Mouse (Mus musculus) frontal cortex, adult 2 months (tissue): ENCODE data around the gene Ly75. TPM values are rescaled to one million over a fixed set of nuclear protein-coding genes. Genes with fewer than 3 reads are reported as not detected.
A peak's percentile ranks its signal among the peaks of the same experiment; 100 is the strongest.

Experiments
- DNase-seq, 2 experiments: peaks; one replicate each; pipeline ENCODE4 v3.0.0; 2022; ENCODE audit warnings: low spot score in 1 of 2; ENCODE audit errors: extremely low spot score in 1 of 2
- polyA plus RNA-seq: library from polyadenylated mRNA; depleted of rRNA; stranded (reverse); fragments of >200 nt; gene quantifications from 2 replicates; pipeline ENCODE4 v1.2.3, GENCODE M21; 2012; rRNA removed

The Ly75 gene
- polyA plus RNA-seq, result 1.0 and 1.1 TPM in 2 replicates

- peak in 1 of 2 experiments; percentile 40 for DNase-seq
Observed at GRCm38 (mm10) chr2:60382858-60383669, at the start of gene Ly75. Ly75 (minus strand) TSS chr2:60383303.

GRCm38 (mm10) chr2:60430315-60431021 is 47.4 kb upstream of the Ly75 start:
- DNase-seq, result no peak

GRCm38 (mm10) chr2:60418075-60418474 is 35.0 kb upstream of the Ly75 start:
- DNase-seq, result peak; percentile 32 to 91

- no peak for DNase-seq
Observed at GRCm38 (mm10) chr2:60414334-60414733, 31.2 kb upstream of the Ly75 start.

- peak; percentile 8 to 41 for DNase-seq
Observed at GRCm38 (mm10) chr2:60413006-60413650, 30.0 kb upstream of the Ly75 start.

- DNase-seq, result no peak
Observed at GRCm38 (mm10) chr2:60411181-60411580, 28.1 kb upstream of the Ly75 start.

- no peak for DNase-seq
Observed at GRCm38 (mm10) chr2:60409989-60410763, 27.1 kb upstream of the Ly75 start.

- DNase-seq, result no peak
Observed at GRCm38 (mm10) chr2:60409194-60409593, 26.1 kb upstream of the Ly75 start.

GRCm38 (mm10) chr2:60407387-60407786 is 24.3 kb upstream of the Ly75 start:
- DNase-seq, result no peak

GRCm38 (mm10) chr2:60405431-60405830 is 22.3 kb upstream of the Ly75 start:
- DNase-seq, result no peak

- DNase-seq, result no peak
Observed at GRCm38 (mm10) chr2:60404763-60405162, 21.7 kb upstream of the Ly75 start.

- peak in 1 of 2 experiments; percentile 6 for DNase-seq
Observed at GRCm38 (mm10) chr2:60401694-60402093, 18.6 kb upstream of the Ly75 start.

- DNase-seq, result no peak
Observed at GRCm38 (mm10) chr2:60393786-60394185, 10.7 kb upstream of the Ly75 start.

GRCm38 (mm10) chr2:60392286-60392685 is 9.2 kb upstream of the Ly75 start:
- DNase-seq, result no peak

- no peak for DNase-seq
Observed at GRCm38 (mm10) chr2:60387363-60387762, 4.3 kb upstream of the Ly75 start.

- no peak for DNase-seq
Observed at GRCm38 (mm10) chr2:60386835-60387234, 3.7 kb upstream of the Ly75 start.

- no peak for DNase-seq
Observed at GRCm38 (mm10) chr2:60384763-60385085, 1.6 kb upstream of the Ly75 start.

GRCm38 (mm10) chr2:60384083-60384762 is 1.1 kb upstream of the Ly75 start:
- no peak for DNase-seq

GRCm38 (mm10) chr2:60382346-60382745 is 757 bp downstream of the Ly75 start:
- no peak for DNase-seq

- DNase-seq, result no peak
Observed at GRCm38 (mm10) chr2:60377260-60377659, 5.8 kb downstream of the Ly75 start.
